12 mouse cellular contexts compared by ENCODE assay signal in genomic region chr10:75568441-75568840, GRCm38 (mm10). TPM values are rescaled to one million over a fixed set of nuclear protein-coding genes. Genes with fewer than 3 reads are reported as not detected.
DNase-seq lines count a peak whose midpoint lies in the region; ATAC-seq lines count a peak whose summit lies in the region.
"Had no signal": no experiment of that assay in that cellular context is flagged by ENCODE, and none has a peak within 500 bp of the region (broad histone marks: within the 10 kb centered on the region; RNA-seq: fewer than 3 reads in every experiment).

No protein-coding gene starts in this region.

- no peak overlapping the region for H3K27ac ChIP-seq in heart, embryonic 14.5 days (replicated peaks in 1 of 2; ENCODE audit: control insufficient read depth in 1 of 2, insufficient read depth in 1 of 2, low read depth in 2 of 2, low read length in 2 of 2)
- H3K27ac ChIP-seq in liver, embryonic 16.5 days (ENCODE audit: low read length): no peak overlapping the region
- H3K27ac ChIP-seq: hindbrain, embryonic 14.5 days; left cerebral cortex, adult 2 months had no signal

- H3K27me3 ChIP-seq in heart, embryonic 14.5 days (ENCODE audit: control insufficient read depth, insufficient read depth, low read length): peaks cover 18% of the 10 kb centered on the region
- H3K27me3 ChIP-seq in liver, embryonic 16.5 days (ENCODE audit: control insufficient read depth, insufficient read depth, low read depth, low read length): no peaks in the 10 kb centered on the region

- no peaks in the 10 kb centered on the region for H3K9me3 ChIP-seq in heart, embryonic 14.5 days (ENCODE audit: control insufficient read depth, low read length)
- no peaks in the 10 kb centered on the region for H3K9me3 ChIP-seq in liver, embryonic 16.5 days (replicated peaks; ENCODE audit: control insufficient read depth, low read length)

- no peak for ATAC-seq in heart, embryonic 14.5 days (ENCODE audit: insufficient number of reproducible peaks, insufficient read depth, low FRiP score, low read depth)
- ATAC-seq in liver, embryonic 16.5 days (ENCODE audit: low read depth): peak; percentile 38; the same call in 1 of the 2 replicates
- no peak for ATAC-seq in inflammation-experienced regulatory T-cells, adult 6 months

- H3K4me3 ChIP-seq in heart, embryonic 14.5 days (ENCODE audit: control insufficient read depth in 1 of 2, insufficient read depth in 1 of 2, low read depth in 1 of 2, low read length in 2 of 2): no peak overlapping the region
- peak overlapping the region; percentile 30 for H3K4me3 ChIP-seq in liver, embryonic 16.5 days (ENCODE audit: low read depth, low read length)
- H3K4me3 ChIP-seq: left cerebral cortex, adult 2 months had no signal

- H3K4me2 ChIP-seq in heart, embryonic 14.5 days (ENCODE audit: low read length): peak overlapping the region; percentile 23; the same call in 1 of the 2 replicates
- peak overlapping the region; percentile 11 for H3K4me2 ChIP-seq in liver, embryonic 16.5 days (ENCODE audit: low read depth, low read length)
- H3K4me2 ChIP-seq: hindbrain, embryonic 14.5 days had no signal

- no peak overlapping the region for H3K9ac ChIP-seq in heart, embryonic 14.5 days (ENCODE audit: low read length)
- H3K9ac ChIP-seq in liver, embryonic 16.5 days (ENCODE audit: low read depth, low read length): no peak overlapping the region
- H3K9ac ChIP-seq: hindbrain, embryonic 14.5 days had no signal

- no peak for DNase-seq in heart, postnatal 10 days
- DNase-seq in R1 (ENCODE audit: low read depth, low spot score): peak; percentile 32
- peak; percentile 82 for DNase-seq in kidney, adult 9 months
- no peak for DNase-seq in natural killer cell, adult 2 months (ENCODE audit: low spot score in 2 of 2)
- DNase-seq in urinary bladder, postnatal 36 days (ENCODE audit: low spot score in 2 of 2): no peak
- DNase-seq: cerebellum, postnatal 36 days; lung, postnatal 14 days had no signal

- H3K4me1 ChIP-seq in heart, embryonic 14.5 days (ENCODE audit: control insufficient read depth in 2 of 2, insufficient read depth in 2 of 2, low read length in 2 of 2): peaks cover 5 to 8% of the 10 kb centered on the region in 2 experiments; a peak in 1 of 4 replicates
- H3K4me1 ChIP-seq in liver, embryonic 16.5 days (ENCODE audit: control insufficient read depth, low read depth, low read length): peaks cover 9% of the 10 kb centered on the region

- intact Hi-C loops in heart, postnatal 10 days (cut with DNase I): no loop called here

- H3K36me3 ChIP-seq in heart, embryonic 14.5 days (ENCODE audit: control insufficient read depth, insufficient read depth, low read length): no peaks in the 10 kb centered on the region
- no peaks in the 10 kb centered on the region for H3K36me3 ChIP-seq in liver, embryonic 16.5 days (ENCODE audit: control insufficient read depth, insufficient read depth)

- 10% methylated on average over 11 of the region's 11 CpGs for WGBS in heart, embryonic 14.5 days
- 19% methylated on average over 11 of the region's 11 CpGs for WGBS in liver, embryonic 16.5 days (ENCODE audit: insufficient replicate concordance)

RNA-seq across cellular contexts. Expression of gene Ggt1, which starts 7.0 kb away (rescaled TPM):
- polyA plus RNA-seq in heart, embryonic 14.5 days (2014; fragmentation: Nextera tagmentation; extraction: Ambion mirVana): 0.69 and 1.4 TPM in 2 replicates
- not detected for total RNA-seq in heart, postnatal 10 days (2021)
- 27.7 and 40.9 TPM in 2 replicates for polyA plus RNA-seq in liver, embryonic 16.5 days (2015; fragmentation: Nextera tagmentation; extraction: Ambion mirVana)
- polyA plus RNA-seq in inflammation-experienced regulatory T-cells, adult 6 months (2017; shearing (Covaris generic)): 10 to 100 TPM in 1 of 3 experiments, 1 to 10 TPM in 1, under 1 TPM in 1; 0.26 to 15.4 (median 2.2) TPM

RNA-seq across cellular contexts. Expression of gene Lrrc75b, which starts 8.3 kb away (rescaled TPM):
- polyA plus RNA-seq in heart, embryonic 14.5 days (2014; fragmentation: Nextera tagmentation; extraction: Ambion mirVana): 1.1 and 2.7 TPM in 2 replicates
- 1 to 10 TPM; 1.0 to 1.2 TPM for total RNA-seq in heart, postnatal 10 days (2021)
- 0.05 and 0.06 TPM in 2 replicates for polyA plus RNA-seq in liver, embryonic 16.5 days (2015; fragmentation: Nextera tagmentation; extraction: Ambion mirVana)
- polyA plus RNA-seq in inflammation-experienced regulatory T-cells, adult 6 months (2017; shearing (Covaris generic)): 1 to 10 TPM in 1 of 3 experiments, under 1 TPM in 2; 0.16 to 1.7 (median 0.47) TPM

RNA-seq across cellular contexts. Expression of gene Ggt5, which starts 20.7 kb away (rescaled TPM):
- polyA plus RNA-seq in heart, embryonic 14.5 days (2014; fragmentation: Nextera tagmentation; extraction: Ambion mirVana): 7.6 and 8.1 TPM in 2 replicates
- 1 to 10 TPM; 6.8 to 8.7 TPM for total RNA-seq in heart, postnatal 10 days (2021)
- polyA plus RNA-seq in liver, embryonic 16.5 days (2015; fragmentation: Nextera tagmentation; extraction: Ambion mirVana): 0.77 and 0.98 TPM in 2 replicates
- polyA plus RNA-seq in inflammation-experienced regulatory T-cells, adult 6 months (2017; shearing (Covaris generic)): under 1 TPM; 0.29 to 0.45 (median 0.42) TPM

RNA-seq across cellular contexts. Expression of gene Gucd1, which starts 50.7 kb away (rescaled TPM):
- 32.8 and 39.7 TPM in 2 replicates for polyA plus RNA-seq in heart, embryonic 14.5 days (2014; fragmentation: Nextera tagmentation; extraction: Ambion mirVana)
- total RNA-seq in heart, postnatal 10 days (2021): 10 to 100 TPM; 42.8 to 44.0 TPM
- 64.4 and 69.3 TPM in 2 replicates for polyA plus RNA-seq in liver, embryonic 16.5 days (2015; fragmentation: Nextera tagmentation; extraction: Ambion mirVana)
- polyA plus RNA-seq in inflammation-experienced regulatory T-cells, adult 6 months (2017; shearing (Covaris generic)): 10 to 100 TPM; 14.3 to 18.4 (median 17.1) TPM

RNA-seq across cellular contexts. Expression of gene Snrpd3, which starts 51.1 kb away (rescaled TPM):
- polyA plus RNA-seq in heart, embryonic 14.5 days (2014; fragmentation: Nextera tagmentation; extraction: Ambion mirVana): 90.6 and 92.9 TPM in 2 replicates
- 10 to 100 TPM; 67.9 to 75.9 TPM for total RNA-seq in heart, postnatal 10 days (2021)
- 56.9 and 61.7 TPM in 2 replicates for polyA plus RNA-seq in liver, embryonic 16.5 days (2015; fragmentation: Nextera tagmentation; extraction: Ambion mirVana)
- 100 to 1,000 TPM; 134 to 236 (median 208) TPM for polyA plus RNA-seq in inflammation-experienced regulatory T-cells, adult 6 months (2017; shearing (Covaris generic))

Comparison
In these comparisons a context has a peak if more than half of its experiments do, and no peak if none do; other contexts are left out.
1. DNase-seq: peak in R1 (single experiment) and kidney, adult 9 months (single experiment); none in heart, postnatal 10 days (0 of 2), natural killer cell, adult 2 months (0 of 2) and urinary bladder, postnatal 36 days (0 of 2).